Mouse (Mus musculus) B cell, adult 2 months (primary cell): ENCODE results near the gene Abr.

Experiments
- DNase-seq, 2 experiments: peaks; one replicate each; pipeline ENCODE4 v3.0.0; 2022

Abr gene

DNA sequence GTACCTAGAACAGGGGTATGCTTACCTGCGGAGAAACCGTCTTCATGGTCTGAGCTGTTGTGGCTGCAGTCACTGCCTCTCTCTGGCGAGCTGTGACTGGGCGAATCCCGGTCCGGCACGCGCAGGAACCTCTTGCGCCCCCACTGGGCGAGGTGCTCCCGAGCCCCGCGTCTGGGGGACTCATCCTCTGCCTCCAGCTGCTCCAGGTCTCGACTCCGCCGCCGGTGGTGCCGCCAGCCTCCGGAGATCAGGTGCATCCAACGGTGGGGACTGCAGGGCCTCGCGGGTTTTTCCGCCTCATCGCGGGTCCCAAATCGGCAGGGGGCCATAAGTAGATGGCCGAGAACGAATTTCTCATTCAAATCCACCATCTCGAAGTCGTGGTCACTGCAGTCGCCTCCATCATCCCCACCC lies at the start of gene Abr:
TSS of gene Abr (minus strand) at position 163 of the 414 bp plus-strand sequence.
- peak in 1 of 2 experiments; percentile 6 for DNase-seq

DNA sequence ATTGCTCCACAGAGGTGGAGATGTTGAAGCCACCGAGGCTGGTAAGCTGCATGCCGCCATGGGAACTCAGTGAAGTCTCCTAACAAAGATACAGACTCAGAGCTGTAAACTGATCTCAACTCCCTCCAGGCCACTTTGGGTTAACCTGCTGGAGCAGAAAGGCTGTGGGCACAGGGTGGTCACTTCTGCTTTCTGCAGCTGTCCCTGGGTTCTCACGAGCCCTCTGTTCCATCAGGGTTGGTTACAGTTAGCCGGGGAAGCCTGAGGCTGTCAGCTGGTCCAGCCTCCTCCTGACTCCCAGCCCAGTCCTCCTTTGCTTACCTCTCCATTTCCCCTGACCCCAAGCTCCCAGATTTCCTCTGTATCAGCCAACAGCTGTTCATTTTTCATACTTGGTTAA lies 45.7 kb upstream of the Abr start:
- DNase-seq, result no peak

- DNase-seq, result no peak
Observed at GRCm38 (mm10) chr11:76666002-76666649, 44.0 kb upstream of the Abr start.

DNA sequence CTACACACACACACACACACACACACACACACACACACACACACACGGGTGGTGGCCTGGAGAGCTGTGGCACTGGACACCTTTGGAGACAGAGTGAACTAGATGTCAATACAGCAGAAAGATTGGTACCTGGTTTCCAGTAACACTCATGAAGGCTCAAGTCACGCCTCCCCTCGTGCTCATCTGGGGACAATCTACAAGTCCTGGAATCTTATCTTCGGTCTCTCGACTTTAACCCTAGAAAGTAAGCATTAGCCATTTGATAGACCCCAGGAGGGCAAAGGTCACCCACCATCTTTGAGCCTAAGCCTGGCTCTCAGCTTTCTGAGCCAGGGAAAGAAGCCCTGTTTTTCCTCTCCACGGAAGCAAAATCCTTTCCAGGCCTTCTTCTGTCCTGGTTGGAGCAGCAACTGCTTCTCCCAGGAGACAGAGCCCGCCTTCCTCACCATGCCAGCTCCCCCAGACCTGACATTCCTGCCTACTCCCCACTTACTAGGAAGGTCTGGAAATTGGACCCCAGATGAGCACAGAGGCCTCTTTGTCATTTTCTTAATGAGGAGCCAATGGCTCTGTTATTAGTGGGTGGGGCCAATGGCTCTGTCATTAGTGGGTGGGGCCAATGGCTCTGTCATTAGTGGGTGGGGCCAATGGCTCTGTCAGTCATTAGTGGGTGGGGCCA lies 39.8 kb upstream of the Abr start:
- no peak for DNase-seq

DNA sequence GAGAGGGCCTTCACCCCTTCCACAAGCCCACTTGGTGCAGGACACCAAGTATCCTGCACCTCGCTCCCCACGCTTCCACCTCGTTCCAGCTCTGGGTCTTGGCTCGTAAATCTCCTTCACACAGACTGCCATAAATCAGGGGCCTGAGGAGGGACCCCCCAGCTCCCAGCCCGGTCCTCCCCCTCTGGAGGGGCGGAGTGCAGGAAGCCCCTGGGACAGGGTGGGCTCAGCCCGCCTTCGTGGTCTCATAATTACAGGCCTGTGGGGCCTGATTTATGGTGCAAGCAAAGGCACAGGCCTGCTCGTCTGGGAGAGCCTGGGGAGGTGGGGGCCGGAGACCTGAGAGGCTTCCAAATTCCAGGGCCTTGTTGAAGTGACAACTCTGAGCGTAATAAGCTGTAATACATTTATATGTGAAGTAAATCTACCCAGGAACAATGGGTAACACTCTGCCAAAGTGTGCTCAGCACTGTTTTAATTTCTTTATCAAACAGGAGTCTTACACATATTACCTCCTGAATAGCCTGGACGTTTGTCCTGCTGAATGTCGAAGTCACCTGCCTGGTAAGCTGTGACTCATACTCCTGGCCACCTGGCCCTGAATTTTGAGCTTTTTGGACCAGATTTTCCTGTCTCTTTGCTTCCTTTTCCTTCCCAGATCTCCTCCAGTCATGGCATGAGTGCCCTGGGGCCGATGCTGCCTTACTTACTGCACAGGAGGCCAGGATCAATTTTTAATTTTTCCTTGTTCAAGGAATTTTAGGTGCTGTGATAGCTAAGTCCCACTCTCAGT lies 37.2 kb upstream of the Abr start:
- DNase-seq, result no peak

GRCm38 (mm10) chr11:76657450-76657970 lies 35.4 kb upstream of the Abr start:
- DNase-seq, result no peak

GRCm38 (mm10) chr11:76655106-76655505 lies 33.0 kb upstream of the Abr start:
- peak in 1 of 2 experiments; percentile 19 for DNase-seq

DNA sequence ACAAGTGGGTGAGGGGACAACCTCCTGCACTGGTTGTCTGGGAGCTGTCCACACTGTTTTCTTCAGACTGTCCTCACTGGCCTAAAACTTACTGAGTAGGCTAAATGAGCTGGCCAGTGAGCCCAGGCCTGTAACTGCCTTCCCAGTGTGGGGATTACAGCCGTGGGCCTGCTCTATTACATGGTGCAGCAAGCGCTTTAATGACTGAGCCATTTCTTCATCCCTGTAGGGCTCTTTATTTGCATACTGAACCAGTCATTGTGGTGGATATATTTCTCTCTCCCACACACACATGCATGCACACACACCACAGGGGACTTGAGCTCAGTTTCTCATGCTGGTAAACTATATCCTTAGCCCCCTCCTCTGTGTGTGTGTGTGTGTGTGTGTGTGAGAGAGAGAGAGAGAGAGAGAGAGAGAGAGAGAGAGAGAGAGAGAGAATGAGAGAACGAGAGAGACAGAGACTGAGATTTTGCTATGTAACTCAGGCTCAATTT lies 30.8 kb upstream of the Abr start:
- DNase-seq, result no peak

DNA sequence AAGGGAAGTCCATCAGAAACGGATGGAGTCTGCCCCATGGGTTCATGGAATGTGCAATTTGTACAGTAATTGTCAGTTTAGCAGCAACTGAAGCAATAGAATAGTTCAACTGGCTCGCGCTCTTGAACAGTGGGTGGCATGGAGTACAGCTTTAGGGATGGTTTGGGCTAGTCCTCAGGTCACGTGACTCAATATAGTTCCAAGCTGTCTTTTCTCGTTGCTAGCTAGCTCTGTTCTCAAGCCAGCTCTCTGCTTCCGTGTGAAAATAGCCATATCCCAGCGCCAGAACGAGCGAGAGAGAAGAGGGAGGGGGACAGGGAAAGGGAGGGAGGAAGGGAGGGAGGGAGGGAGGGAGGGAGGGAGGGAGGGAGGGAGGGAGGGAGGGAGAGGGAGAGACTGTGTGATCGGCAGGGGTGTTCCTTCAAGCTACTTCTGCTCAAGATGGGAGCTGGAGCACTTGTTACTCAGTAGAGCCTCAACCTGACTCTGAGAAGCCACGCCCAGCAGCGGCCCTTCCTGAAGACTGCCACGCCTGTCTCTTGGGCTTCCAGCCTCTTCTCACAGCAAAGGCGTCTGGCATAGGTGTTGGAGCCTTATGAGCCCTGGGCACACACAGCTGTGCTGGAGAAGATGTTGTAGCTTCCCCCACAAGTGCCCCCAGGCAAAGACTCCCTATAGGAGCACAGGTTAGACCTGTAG lies 28.9 kb upstream of the Abr start:
- DNase-seq, result no peak

GRCm38 (mm10) chr11:76647500-76647899 lies 25.4 kb upstream of the Abr start:
- DNase-seq, result peak; percentile 72 to 76

GRCm38 (mm10) chr11:76647062-76647461 lies 24.9 kb upstream of the Abr start:
- DNase-seq, result no peak

DNA sequence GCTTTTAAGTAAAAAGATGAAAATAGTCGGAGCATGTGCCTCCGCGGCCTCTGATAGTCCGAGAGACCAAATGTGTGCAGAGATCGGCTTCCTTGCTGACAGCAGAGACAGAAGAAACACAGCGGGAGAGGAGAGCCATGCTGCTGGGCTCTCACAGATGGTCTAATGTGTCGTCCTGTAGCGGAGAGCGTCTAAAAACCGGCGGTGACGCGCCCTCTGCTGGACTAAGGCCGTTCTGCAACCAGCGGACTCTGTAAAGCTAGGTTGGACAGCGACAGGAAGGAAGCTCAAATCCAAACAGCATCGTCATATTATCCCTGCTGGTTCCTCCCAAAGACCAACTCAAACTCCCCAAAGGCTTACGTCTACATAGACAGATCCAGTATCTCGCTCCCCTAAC lies 23.8 kb upstream of the Abr start:
- peak; percentile 85 to 86 for DNase-seq

DNA sequence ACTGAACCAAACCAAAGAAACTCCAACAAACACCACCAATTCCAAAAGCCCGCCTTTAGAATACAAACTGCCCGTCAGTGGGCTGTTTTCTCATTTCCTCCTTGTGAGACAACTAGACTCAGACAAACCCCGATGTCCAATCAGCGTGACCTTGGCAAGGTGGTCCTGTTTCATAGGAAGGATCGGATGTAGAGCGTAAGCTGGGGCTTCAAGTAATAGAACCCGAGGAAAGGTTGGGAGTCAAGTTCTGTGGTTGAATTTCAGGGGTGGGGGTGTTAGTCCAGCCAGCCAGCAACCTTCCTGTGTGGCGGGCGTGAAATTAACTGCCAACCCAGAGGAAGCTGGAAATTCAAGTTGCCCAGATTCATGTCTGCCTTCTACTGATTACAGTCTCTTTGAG lies 22.9 kb upstream of the Abr start:
- no peak for DNase-seq

DNA sequence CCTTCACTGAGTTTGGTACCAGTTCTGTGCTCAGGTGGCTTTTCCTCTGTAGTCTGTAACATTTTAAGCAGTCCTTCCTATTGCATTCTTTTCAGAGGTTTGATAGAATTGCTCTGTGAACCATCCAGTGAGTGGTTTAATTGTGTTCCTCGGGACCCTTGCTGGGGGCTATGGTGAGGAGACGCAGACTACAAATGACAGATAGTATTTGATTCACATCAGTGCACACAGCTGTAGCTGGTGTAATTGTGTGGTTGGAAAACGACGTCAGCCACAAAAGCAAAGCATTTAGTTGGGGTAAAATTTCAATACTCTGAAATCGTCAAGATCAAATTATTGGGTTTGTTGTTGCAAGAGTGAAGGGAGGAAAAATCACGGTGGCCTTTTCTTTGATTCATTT lies 22.1 kb upstream of the Abr start:
- no peak for DNase-seq

DNA sequence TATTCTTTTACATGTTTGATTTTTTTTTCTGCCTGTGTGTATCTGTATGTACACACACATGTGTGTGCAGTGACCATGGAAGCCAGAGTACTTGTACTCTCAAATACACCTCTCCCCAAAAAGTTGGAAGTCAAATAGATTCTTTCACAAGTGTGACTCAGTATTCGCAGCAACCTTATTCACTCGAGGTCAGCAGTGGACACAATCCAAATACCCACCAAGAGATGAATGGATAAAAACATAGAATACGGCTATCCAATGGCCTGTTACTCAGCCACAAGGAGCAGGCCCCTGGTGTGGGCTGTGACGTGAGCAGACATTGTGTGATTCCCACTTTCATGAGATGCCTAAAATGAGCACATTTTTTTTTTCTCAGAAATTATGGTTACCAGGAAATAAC lies 18.1 kb upstream of the Abr start:
- no peak for DNase-seq

DNA sequence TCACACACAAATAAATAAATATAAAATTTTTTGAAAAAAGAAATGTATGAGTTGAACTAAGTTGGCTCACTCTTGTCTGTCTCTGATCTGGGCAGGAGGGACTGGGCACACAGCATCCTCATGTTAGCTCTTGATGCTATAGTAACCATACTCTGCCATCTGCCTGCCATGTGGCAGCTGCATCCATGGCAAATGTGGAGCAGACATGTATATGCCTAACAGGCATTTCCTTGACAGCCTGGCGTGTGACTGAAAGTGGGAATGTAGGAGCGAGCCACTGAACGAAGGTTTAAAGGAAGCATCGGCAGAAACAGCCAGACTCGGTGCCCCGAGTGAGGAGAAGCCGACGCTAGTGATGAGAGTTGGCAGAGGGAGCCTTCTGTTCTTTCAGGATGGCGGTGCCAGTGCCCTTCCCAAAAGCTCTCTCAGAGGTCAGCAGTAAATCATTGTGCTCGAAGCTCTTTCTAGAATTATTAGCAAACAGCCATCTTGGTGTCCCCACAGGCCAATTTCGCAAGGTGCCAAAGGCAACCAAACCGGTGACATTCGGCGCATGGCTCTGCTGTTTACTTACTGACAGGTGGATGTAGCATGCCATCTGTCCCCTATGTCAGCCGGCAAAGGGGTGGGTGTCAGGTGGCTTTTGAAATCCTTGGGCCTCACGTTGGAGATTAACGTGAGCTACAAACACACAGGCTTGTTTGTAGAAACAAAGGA lies 17.3 kb upstream of the Abr start:
- no peak for DNase-seq

- DNase-seq, result no peak
Observed at GRCm38 (mm10) chr11:76630487-76630886, 8.4 kb upstream of the Abr start.

GRCm38 (mm10) chr11:76630023-76630422 lies 7.9 kb upstream of the Abr start:
- DNase-seq, result no peak

DNA sequence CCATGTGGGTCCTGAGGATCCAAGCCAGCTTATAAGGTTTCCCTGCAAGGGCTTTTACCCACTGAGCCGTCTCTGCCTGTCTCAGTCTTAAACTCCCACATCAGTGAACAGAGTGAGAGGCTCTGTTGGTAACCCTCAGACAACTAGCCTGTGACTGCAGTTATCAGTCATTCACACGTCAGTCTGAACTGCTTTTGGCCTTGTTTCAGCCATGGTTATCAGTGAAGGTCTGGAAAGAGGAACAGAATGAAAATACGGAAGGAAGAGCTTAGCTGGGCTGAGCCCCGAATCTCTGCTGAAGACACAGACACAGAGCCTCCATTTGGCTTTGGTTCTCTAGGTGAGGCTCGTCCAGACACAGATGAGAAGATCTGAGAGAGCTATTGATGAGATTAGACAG lies 6.5 kb upstream of the Abr start:
- peak in 1 of 2 experiments; percentile 5 for DNase-seq

- DNase-seq, result no peak
Observed at GRCm38 (mm10) chr11:76624881-76625280, 2.8 kb upstream of the Abr start.

DNA sequence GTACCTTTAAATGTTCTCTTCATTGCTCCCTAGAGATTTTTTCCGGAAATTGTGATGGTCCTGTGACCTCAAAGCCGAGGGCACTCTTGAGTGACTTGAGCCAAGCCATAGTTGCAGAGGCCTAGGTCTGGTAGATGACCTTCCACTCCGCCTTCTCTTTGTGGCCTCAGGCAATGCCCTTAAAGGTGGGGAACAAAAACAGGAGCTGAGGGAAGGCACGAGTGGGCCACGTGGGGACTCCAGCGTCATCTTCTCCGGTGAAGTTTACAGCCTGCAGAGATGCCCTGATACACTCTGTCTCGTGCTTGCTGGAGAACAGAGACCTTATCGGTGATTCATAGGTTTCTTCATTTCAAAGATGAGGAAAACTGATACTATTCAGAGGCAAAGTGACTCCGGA lies 2.0 kb upstream of the Abr start:
- no peak for DNase-seq
